Mouse (Mus musculus): ENCODE results near the gene Hspbap1. TPM values are rescaled to one million over a fixed set of nuclear protein-coding genes. Genes with fewer than 3 reads are reported as not detected.

The Hspbap1 gene
- total RNA-seq (2015) (6.6 and 7.3 TPM in 2 replicates), total RNA-seq (2017) (6.1 and 6.7 TPM in 2 replicates)

DNA sequence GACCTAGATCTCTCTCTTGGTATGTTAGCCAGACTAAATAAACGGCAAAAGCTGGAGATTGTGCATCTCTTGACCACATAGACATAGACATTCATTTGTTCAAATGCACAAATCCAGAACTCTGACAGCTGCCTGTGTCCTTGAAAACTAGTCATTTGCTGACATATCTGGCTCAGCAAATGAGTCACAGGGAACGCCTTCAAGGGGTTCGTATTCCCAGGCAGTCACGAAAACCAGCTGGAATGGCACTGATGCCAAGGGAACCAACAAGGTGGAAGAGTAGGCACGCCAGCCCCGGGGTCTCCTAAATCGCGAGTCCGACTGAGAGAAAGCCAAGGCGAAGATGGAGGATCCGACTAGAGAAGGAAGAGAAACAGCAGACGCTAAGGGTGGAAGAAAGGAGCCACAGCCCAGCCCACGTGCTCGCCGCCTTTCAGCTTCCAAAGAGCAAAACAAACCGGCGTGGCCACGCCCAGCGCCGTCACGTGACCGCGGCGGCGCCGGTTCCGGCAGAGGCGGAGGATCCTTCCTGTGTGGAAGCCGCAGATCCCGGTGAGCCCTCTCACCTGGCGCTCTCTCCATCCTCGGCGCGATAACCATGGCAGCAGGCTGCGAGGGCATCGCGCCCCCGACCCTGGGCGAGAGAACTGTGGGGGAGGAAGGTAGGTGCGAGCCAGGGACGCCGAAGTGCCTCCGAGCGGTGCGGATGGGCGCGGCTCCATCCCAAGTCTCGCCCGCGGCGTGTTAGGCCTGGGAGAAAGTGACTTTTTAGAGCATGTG lies at the start of gene Hspbap1:
Gene Hspbap1 (plus strand): TSS at position 498 of the 780 bp plus-strand sequence.
- ATAC-seq (ENCODE audit: poor library complexity, severe bottlenecking) = peak; percentile 76

DNA sequence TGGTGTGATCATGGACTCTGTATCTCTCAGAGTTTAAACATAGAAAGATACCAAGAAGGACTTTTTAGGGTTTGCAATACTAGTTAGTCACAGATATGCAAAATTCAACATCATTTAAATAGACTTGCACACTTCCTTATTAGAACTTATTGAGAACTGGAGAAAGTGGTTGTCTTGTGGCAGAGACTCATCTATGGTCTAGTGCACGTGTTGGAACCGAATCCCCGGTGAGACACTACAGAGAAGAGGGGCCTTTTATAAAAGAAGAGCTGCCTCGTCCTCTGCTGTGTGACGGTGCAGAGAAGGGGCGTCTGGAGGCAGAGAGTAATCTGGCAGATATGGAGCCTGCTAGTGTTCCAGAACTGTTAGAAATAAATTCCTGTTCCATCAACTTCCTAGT lies 45.6 kb upstream of the Hspbap1 start:
- ATAC-seq (ENCODE audit: poor library complexity, severe bottlenecking) = no peak

DNA sequence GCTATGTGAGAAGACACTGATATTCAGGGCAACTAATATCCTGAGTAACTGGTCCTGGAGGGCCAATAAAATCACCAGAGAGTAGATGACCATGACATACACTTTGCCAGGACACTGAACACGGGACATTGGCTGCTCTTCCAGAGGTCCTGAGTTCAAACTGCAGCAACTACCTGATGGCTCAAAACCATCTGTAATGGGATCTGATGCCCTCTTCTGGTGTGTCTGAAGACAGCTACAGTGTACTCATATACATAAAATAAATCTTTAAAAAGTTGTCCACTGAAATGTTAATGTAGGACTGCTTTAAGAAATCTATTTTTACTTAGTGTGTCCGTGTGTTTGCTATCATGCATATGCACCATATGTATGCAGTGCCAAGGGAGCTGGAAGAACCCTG lies 43.6 kb upstream of the Hspbap1 start:
- ATAC-seq (ENCODE audit: poor library complexity, severe bottlenecking) = no peak

DNA sequence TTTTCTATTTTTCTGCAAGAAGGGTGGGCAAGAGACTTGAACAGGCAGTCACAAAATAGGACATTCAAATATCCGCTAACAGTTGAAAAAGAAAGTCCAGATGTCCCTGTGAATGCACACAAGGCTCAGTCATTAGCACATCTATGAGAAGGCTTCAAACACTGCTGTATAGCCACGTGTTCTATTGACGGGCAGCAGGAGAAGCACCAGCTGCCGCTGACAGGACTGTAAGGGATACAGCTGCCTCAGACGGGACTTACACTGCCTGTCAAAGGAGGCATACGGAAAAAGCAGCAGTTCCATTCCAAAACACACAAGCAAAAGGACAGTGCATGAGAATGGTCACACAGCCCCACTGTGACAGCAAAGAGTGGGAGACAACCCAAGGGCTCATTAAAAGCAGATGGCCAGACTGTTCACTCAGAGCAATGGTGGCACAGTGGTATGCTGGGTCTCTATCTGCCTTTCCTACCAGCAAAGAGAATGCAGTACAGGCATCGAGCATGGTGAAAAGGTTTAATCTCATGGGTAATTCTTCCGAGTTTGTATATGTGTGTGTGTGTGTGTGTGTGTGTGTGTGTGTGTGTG lies 40.9 kb upstream of the Hspbap1 start:
- no peak for ATAC-seq (ENCODE audit: poor library complexity, severe bottlenecking)

DNA sequence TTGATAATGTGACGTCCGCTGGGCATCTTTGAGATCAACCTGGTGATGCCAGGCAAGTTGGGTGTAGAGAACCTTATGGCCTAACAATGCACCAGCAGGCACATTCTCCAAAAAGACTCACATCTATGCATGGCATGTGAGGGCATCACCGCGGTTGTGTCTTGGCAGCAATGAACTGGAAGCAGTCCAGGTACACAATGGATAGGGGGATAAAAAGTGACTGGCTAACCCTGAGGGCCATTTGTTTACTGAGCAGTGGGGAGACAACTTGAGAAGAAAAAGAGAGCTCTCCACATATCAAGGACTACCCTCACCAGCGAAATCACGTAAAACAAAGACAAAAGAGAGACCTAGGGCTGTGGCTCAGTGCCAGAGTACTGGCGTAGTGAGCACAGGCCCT lies 38.1 kb upstream of the Hspbap1 start:
- ATAC-seq (ENCODE audit: poor library complexity, severe bottlenecking) = no peak

DNA sequence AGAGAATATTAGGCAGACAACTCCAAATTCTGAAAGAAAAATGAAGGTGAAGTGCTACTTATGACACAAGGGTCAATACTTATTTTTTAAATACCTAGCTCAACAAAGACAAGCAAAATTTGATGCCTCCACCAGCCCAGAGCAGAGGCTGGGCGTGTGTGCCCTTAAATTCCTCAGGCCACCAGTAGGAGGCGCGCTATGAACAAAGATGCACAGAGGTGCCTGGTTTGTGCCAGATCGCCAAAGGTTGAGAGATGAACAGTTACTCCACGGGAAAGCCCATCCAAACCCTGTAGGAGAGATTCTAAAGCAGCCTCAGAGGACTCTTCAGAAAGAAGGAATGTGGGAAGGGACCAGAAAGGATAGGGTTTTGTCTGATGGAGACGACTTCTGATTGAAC lies 36.1 kb upstream of the Hspbap1 start:
- peak; percentile 93 for ATAC-seq (ENCODE audit: poor library complexity, severe bottlenecking)

GRCm38 (mm10) chr16:35738096-35738767 lies 31.9 kb upstream of the Hspbap1 start:
- no peak for ATAC-seq (ENCODE audit: poor library complexity, severe bottlenecking)

GRCm38 (mm10) chr16:35739548-35739947 lies 30.6 kb upstream of the Hspbap1 start:
- ATAC-seq (ENCODE audit: poor library complexity, severe bottlenecking) = peak; percentile 76

GRCm38 (mm10) chr16:35740357-35740756 lies 29.8 kb upstream of the Hspbap1 start:
- no peak for ATAC-seq (ENCODE audit: poor library complexity, severe bottlenecking)

DNA sequence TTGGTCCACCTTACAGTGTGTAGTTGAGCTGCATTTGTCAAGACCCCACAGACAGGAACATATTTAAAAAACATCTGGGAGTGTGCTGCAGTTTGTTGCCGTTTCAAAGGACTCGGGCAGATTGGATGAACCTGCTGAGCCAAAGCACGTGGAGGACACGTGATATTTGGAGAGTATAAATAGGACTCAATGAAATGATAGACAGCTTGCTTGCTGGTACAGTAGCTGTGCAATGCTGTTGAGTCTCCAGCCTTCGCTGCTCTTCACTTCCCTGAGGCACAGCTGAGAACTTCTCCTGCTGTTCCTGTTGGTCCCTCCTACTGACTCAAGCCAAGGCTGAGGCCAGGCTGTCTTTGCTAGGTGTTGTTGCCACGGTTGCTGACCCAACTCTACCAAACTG lies 29.2 kb upstream of the Hspbap1 start:
- no peak for ATAC-seq (ENCODE audit: poor library complexity, severe bottlenecking)

- no peak for ATAC-seq (ENCODE audit: poor library complexity, severe bottlenecking)
These were observed 28.6 kb upstream of the Hspbap1 start for GRCm38 (mm10) chr16:35741621-35742020.

- ATAC-seq (ENCODE audit: poor library complexity, severe bottlenecking) = peak; percentile 64
These were observed 27.8 kb upstream of the Hspbap1 start for GRCm38 (mm10) chr16:35742251-35742937.

- no peak for ATAC-seq (ENCODE audit: poor library complexity, severe bottlenecking)
These were observed 22.5 kb upstream of the Hspbap1 start for GRCm38 (mm10) chr16:35747417-35748236.

DNA sequence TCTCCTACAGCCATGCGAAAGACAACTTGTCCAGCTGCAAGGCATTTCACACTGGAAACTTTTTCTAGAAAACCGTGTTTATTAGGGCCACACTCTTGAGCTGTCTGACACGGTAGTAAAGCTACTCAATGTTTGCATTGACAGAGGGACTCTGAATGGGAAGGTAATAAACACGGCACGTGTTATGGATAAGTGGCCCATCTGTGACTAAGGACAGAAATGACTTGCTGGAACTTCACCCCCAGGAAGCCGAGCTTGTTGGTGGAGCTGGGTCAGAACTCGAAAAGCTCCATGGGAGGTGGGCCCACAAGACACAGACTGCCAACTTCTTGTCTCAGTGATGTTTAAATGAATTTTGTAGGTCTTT lies 22.0 kb upstream of the Hspbap1 start:
- no peak for ATAC-seq (ENCODE audit: poor library complexity, severe bottlenecking)

DNA sequence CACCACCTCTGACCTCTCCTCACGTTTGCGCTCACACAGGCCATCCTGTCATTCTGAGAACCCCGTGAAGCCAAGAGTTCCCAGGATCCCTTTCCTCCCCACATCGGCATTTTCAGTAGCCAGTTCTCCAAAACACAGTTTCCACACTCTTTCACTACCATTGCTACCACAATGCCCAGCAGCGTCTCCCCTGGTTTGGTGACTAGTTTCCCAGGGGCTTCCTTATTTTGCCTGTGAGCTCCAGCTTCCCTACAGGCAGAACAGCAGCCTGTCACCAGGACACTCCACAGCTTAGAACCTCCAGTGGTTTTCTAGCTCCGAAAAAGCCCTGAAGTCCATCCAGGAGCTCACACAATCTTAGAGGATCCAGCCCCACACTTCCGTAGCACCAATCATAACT lies 20.8 kb upstream of the Hspbap1 start:
- ATAC-seq (ENCODE audit: poor library complexity, severe bottlenecking) = no peak

GRCm38 (mm10) chr16:35751841-35752240 lies 18.3 kb upstream of the Hspbap1 start:
- peak; percentile 72 for ATAC-seq (ENCODE audit: poor library complexity, severe bottlenecking)

- ATAC-seq (ENCODE audit: poor library complexity, severe bottlenecking) = peak; percentile 67
These were observed 16.2 kb upstream of the Hspbap1 start for GRCm38 (mm10) chr16:35753926-35754325.

DNA sequence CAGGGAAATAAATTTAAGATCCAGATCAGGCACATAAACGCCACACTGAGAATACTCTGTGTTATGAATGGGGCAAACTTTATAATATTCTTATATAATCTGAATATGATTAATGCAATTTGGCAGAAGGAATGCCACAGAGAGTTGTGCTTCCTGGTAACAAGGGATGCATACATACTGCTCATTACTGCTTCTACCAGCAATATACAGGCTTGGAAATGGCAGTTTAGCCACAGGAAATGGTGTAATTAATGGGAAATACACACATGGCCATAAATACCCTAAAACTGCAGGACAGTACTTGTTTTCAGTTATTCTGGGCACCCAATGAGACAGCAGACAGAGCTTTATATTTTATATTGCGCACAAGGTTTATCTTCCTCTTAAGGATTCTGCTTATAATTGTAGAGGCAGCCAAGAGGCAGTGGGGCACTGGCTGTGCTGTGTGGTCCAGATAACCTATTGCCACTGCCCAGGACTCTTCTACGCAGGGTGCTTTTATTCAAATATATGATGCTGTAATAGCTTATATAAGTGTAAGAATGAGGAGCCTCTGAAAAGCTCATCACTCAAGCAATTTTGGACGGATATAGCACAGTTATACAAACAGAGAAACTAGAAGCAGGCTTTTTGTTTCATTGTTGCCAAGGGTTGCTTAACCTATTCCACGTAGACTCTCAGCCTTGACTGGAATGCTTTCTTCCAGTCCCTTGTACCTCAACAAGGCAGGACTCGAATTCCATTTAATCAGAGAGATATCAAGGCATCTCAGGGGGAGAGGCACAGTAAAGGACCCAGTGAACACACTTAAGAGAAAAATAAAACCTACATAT lies 14.5 kb upstream of the Hspbap1 start:
- peak; percentile 45 for ATAC-seq (ENCODE audit: poor library complexity, severe bottlenecking)

DNA sequence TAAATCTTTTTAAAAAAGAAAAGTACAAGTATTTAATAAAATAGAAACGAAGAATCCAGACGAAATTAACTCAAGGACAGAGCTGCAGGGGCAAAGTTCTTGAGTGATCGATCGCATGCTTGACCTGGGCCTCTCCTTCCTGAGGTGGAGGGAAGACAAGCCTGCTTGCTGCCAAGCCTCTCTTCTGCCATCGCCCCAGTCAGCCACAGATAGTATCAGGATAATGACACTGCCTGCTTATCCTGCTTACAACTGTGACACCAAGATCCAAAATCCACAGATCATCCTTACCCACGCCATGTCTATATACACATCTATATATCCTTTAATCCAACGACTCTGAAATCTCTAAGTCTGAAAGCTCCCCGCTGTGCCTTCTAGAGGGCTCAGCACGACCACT lies 13.5 kb upstream of the Hspbap1 start:
- ATAC-seq (ENCODE audit: poor library complexity, severe bottlenecking) = no peak

GRCm38 (mm10) chr16:35759401-35759800 lies 10.8 kb upstream of the Hspbap1 start:
- peak; percentile 46; the same call in 1 of the 2 replicates for ATAC-seq (ENCODE audit: poor library complexity, severe bottlenecking)
